Mouse (Mus musculus) inflammation-experienced regulatory T-cells (primary cell): Measurements from ENCODE around the gene Tmeff1. TPM values are rescaled to one million over a fixed set of nuclear protein-coding genes. Genes with fewer than 3 reads are reported as not detected.

Experiments used
- polyA plus RNA-seq, 2 experiments: library from polyadenylated mRNA; unstranded; fragments of 100-300 nt; shearing (Covaris generic); gene quantifications; one replicate each; pipeline ENCODE4 v1.2.1; 2017

Gene Tmeff1
- under 1 TPM; 0.20 to 0.38 TPM for polyA plus RNA-seq

DNA sequence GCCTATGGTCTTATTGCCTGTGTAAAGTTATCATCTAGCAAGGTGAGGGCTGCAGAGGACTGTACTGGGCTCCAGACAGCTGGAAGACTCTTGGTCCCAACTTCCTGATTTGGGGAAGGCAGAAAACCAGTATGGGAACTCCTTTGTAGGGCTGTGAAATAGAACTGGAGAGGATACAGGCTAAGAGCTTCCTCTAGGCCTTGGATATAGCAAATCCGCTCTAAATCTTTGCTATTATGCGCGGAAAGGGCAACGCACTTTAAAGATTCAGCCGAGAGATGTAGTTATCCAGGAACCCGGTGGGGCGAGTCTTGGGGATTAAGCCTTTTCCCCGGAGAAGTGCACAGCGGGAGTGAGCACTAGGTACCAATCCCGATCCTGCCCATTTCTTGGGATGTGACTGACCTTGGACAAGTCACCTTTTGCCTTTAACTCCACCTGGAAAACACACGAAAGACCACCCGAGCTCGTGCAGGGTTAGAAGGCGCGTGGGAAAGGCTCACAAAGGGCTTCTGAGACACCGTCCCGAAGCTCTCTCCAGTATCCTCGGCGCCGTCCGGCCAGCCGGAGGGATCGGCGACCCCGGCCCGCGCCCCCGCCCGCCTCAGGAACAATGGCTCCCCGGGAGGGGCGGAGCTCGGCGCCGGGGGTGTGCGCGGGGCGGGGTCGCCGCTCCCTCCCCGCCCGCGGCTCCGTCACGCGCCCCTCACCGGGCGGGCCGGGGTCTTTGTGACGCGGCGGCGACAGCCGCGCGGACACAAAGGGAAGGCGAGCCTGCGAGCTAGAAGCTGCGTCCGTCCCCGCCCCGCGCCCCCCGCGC is at the start of gene Tmeff1:
Gene Tmeff1, plus strand, starts transcription at position 754 of the 820 bp plus-strand sequence.

DNA sequence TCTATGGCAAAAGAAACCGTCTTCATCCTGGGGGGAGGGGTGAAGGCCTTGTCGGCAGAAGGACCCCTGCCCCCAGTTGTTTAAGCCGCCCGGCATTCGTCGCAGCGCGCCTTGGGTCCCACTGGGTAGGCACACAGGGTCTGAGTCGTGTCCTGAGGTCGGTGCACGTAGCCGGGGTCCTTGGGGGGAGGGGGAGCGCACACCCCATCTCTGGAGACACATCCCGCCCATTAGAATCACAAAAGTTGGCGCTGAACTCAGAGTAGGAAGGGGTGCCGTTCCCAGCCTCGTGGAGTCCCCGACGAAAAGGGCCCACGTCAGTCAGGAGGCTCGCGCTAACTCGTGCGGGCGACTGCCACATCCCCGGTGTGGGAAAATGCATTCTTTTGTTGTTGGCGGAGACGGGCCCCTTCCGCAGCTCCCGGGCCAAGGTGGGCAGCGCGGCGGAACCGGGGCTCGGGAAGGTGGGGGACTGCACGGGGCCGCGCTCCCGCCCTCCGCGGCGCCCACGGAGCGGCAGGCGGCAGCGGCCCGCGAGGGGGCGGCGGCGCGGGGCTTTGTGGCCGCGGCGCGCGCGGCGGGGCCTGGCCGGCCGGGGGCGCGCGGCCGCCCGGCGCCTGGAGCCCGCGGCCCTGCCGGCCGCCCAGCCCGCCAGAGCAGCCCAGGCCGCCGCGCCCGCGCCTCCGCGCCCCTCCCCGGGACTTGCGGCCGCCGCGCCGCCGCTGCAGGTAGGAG is 45.0 kb upstream of the Tmeff1 start, which contains the start of gene Msantd3:
Gene Msantd3, plus strand, starts transcription at position 95 of the 735 bp plus-strand sequence.

DNA sequence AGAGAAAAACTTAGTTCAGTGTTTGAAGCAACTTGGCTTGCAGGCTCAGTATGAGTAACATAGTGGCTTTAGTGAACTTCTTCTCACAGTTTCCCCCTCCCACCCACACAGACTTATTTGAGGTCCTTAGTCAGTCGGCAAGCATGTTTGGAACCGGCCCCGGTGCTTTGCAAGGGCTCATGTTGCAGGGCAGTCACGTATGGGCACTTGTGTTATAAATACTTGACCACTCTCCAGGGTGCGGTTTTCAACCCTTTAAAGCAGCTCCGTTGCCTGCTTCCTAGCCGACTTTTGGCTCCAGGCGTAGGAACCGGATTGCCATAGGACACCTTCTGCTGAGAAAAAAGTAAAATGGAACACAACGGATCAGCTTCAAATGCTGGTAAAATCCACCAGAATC is 78.3 kb downstream of the Tmeff1 start, which contains the start of gene Cavin4:
Gene Cavin4, plus strand, starts transcription at position 244 of the 400 bp plus-strand sequence.

Other genes starting within 250 kb of the Tmeff1 start
- 10 to 100 TPM; 67.1 to 77.2 TPM for gene Tex10, start 111.7 kb upstream of the Tmeff1 start, polyA plus RNA-seq
- not detected for gene Msantd3, start 45.2 kb upstream of the Tmeff1 start, polyA plus RNA-seq
- gene Cavin4, start 78.3 kb downstream of the Tmeff1 start, polyA plus RNA-seq, result under 1 TPM in 1 of 2 experiments, not detected in 1; 0.54 TPM